Mouse (Mus musculus) megakaryocyte-erythroid progenitor cell, adult 5-6 weeks (primary cell): ENCODE measurements around the gene Nek8. TPM values are rescaled to one million over a fixed set of nuclear protein-coding genes. Genes with fewer than 3 reads are reported as not detected.

ENCODE experiments used
- total RNA-seq, 2 experiments: library from RNA; stranded (forward) in 1 of 2; stranded (reverse) in 1 of 2; fragments of 200-1000, 215-1000 nt in 1 of 2; fragments of >200 nt in 1 of 2; fragmentation: Nextera tagmentation in 1 of 2; gene quantifications; 2 replicates each; pipeline ENCODE4 v1.2.3; 2014 to 2017

The Nek8 gene
- total RNA-seq, 2 experiments from 2014 or later = 7.4 to 38.5 TPM

Other genes with a start within 250 kb of the Nek8 start
- not detected in 2 replicates for gene Sez6, start 245.9 kb downstream of the Nek8 start, total RNA-seq (2014; fragmentation: Nextera tagmentation)
- not detected in 2 replicates for gene Sez6, start 245.9 kb downstream of the Nek8 start, total RNA-seq (2017)
- 79.7 and 94.6 TPM in 2 replicates for gene Phf12, start 193.9 kb downstream of the Nek8 start, total RNA-seq (2014; fragmentation: Nextera tagmentation)
- 23.3 and 26.9 TPM in 2 replicates for gene Phf12, start 193.9 kb downstream of the Nek8 start, total RNA-seq (2017)
- gene Dhrs13, start 144.4 kb downstream of the Nek8 start, total RNA-seq (2014; fragmentation: Nextera tagmentation) = 11.8 and 14.4 TPM in 2 replicates
- gene Dhrs13, start 144.4 kb downstream of the Nek8 start, total RNA-seq (2017) = 9.7 and 14.2 TPM in 2 replicates
- gene Flot2, start 138.7 kb downstream of the Nek8 start, total RNA-seq (2014; fragmentation: Nextera tagmentation) = 19.2 and 19.7 TPM in 2 replicates
- gene Flot2, start 138.7 kb downstream of the Nek8 start, total RNA-seq (2017) = 23.2 and 23.6 TPM in 2 replicates
- gene Eral1, start 96.3 kb downstream of the Nek8 start, total RNA-seq (2014; fragmentation: Nextera tagmentation) = 26.2 and 32.2 TPM in 2 replicates
- gene Eral1, start 96.3 kb downstream of the Nek8 start, total RNA-seq (2017) = 34.9 and 36.6 TPM in 2 replicates
- 10.2 and 14.3 TPM in 2 replicates for gene Fam222b, start 82.0 kb downstream of the Nek8 start, total RNA-seq (2014; fragmentation: Nextera tagmentation)
- 1.8 and 3.9 TPM in 2 replicates for gene Fam222b, start 82.0 kb downstream of the Nek8 start, total RNA-seq (2017)
- gene Traf4, start 11.1 kb downstream of the Nek8 start, total RNA-seq (2014; fragmentation: Nextera tagmentation) = 30.3 and 39.1 TPM in 2 replicates
- 10.3 and 18.0 TPM in 2 replicates for gene Traf4, start 11.1 kb downstream of the Nek8 start, total RNA-seq (2017)
- 24.4 and 25.2 TPM in 2 replicates for gene Tlcd1, start within 50 bp of the Nek8 start, total RNA-seq (2014; fragmentation: Nextera tagmentation)
- gene Tlcd1, start within 50 bp of the Nek8 start, total RNA-seq (2017) = 13.3 and 19.6 TPM in 2 replicates
- 5,168 and 5,735 TPM in 2 replicates for gene Rpl23a, start 6.9 kb upstream of the Nek8 start, total RNA-seq (2014; fragmentation: Nextera tagmentation)
- gene Rpl23a, start 6.9 kb upstream of the Nek8 start, total RNA-seq (2017) = 4,325 and 4,755 TPM in 2 replicates
- 4.8 TPM in 1 of 2 replicates, not detected in the other for gene Rab34, start 11.8 kb upstream of the Nek8 start, total RNA-seq (2014; fragmentation: Nextera tagmentation)
- gene Rab34, start 11.8 kb upstream of the Nek8 start, total RNA-seq (2017) = not detected in 2 replicates
- gene Proca1, start 16.7 kb upstream of the Nek8 start, total RNA-seq (2014; fragmentation: Nextera tagmentation) = not detected in 2 replicates
- gene Proca1, start 16.7 kb upstream of the Nek8 start, total RNA-seq (2017) = 1.2 TPM in 1 of 2 replicates, not detected in the other
- gene Sdf2, start 69.1 kb upstream of the Nek8 start, total RNA-seq (2014; fragmentation: Nextera tagmentation) = 42.1 and 49.5 TPM in 2 replicates
- gene Sdf2, start 69.1 kb upstream of the Nek8 start, total RNA-seq (2017) = 44.9 and 45.7 TPM in 2 replicates
- 51.1 and 51.9 TPM in 2 replicates for gene Supt6, start 69.3 kb upstream of the Nek8 start, total RNA-seq (2014; fragmentation: Nextera tagmentation)
- gene Supt6, start 69.3 kb upstream of the Nek8 start, total RNA-seq (2017) = 46.0 and 52.5 TPM in 2 replicates
- gene 2610507B11Rik, start 85.1 kb upstream of the Nek8 start, total RNA-seq (2014; fragmentation: Nextera tagmentation) = 91.6 and 110 TPM in 2 replicates
- 55.5 and 72.4 TPM in 2 replicates for gene 2610507B11Rik, start 85.1 kb upstream of the Nek8 start, total RNA-seq (2017)
- 0.55 and 1.3 TPM in 2 replicates for gene BC030499, start 114.2 kb upstream of the Nek8 start, total RNA-seq (2014; fragmentation: Nextera tagmentation)
- gene BC030499, start 114.2 kb upstream of the Nek8 start, total RNA-seq (2017) = 0.50 and 0.89 TPM in 2 replicates
- 47.4 and 52.6 TPM in 2 replicates for gene Spag5, start 124.9 kb upstream of the Nek8 start, total RNA-seq (2014; fragmentation: Nextera tagmentation)
- gene Spag5, start 124.9 kb upstream of the Nek8 start, total RNA-seq (2017) = 42.0 and 62.4 TPM in 2 replicates
- gene Aldoc, start 146.3 kb upstream of the Nek8 start, total RNA-seq (2014; fragmentation: Nextera tagmentation) = 0.39 and 2.4 TPM in 2 replicates
- gene Aldoc, start 146.3 kb upstream of the Nek8 start, total RNA-seq (2017) = 0.84 TPM in 1 of 2 replicates, not detected in the other
- 40.5 and 44.5 TPM in 2 replicates for gene Pigs, start 151.7 kb upstream of the Nek8 start, total RNA-seq (2014; fragmentation: Nextera tagmentation)
- gene Pigs, start 151.7 kb upstream of the Nek8 start, total RNA-seq (2017) = 10.0 and 10.4 TPM in 2 replicates
- 51.2 and 51.5 TPM in 2 replicates for gene Unc119, start 166.8 kb upstream of the Nek8 start, total RNA-seq (2014; fragmentation: Nextera tagmentation)
- 20.0 and 27.2 TPM in 2 replicates for gene Unc119, start 166.8 kb upstream of the Nek8 start, total RNA-seq (2017)
- not detected in 2 replicates for gene Foxn1, start 209.9 kb upstream of the Nek8 start, total RNA-seq (2014; fragmentation: Nextera tagmentation)
- not detected in 2 replicates for gene Foxn1, start 209.9 kb upstream of the Nek8 start, total RNA-seq (2017)
- gene Slc13a2, start 245.5 kb upstream of the Nek8 start, total RNA-seq (2014; fragmentation: Nextera tagmentation) = not detected in 2 replicates
- gene Slc13a2, start 245.5 kb upstream of the Nek8 start, total RNA-seq (2017) = not detected in 2 replicates